Mouse (Mus musculus) olfactory bulb, adult 2 months (tissue): Measurements from ENCODE around the gene Ank3. TPM values are rescaled to one million over a fixed set of nuclear protein-coding genes. Genes with fewer than 3 reads are reported as not detected.

Experiments used
- H3K27ac ChIP-seq: fragments of 200-500 bp; 2 replicates; pipeline ENCODE4 v1.5.1; 2012; ENCODE audit warnings: low read depth, low read length; ENCODE audit not compliant: insufficient read depth
- H3K4me1 ChIP-seq: fragments of 200-500 bp; 2 replicates; pipeline ENCODE4 v1.6.1; 2012; ENCODE audit warnings: low read length; ENCODE audit not compliant: control insufficient read depth, insufficient read depth
- H3K4me3 ChIP-seq: fragments of 200-500 bp; 2 replicates; pipeline ENCODE4 v1.5.1; 2012; ENCODE audit warnings: mild to moderate bottlenecking, low read depth, low read length, moderate library complexity; ENCODE audit not compliant: insufficient read depth
- CTCF ChIP-seq: fragments of 200-500 bp; IDR thresholded peaks from 2 replicates; pipeline ENCODE4 v1.5.1; 2012; ENCODE audit warnings: low read depth, mild to moderate bottlenecking, low read length, moderate library complexity; ENCODE audit not compliant: insufficient read depth
- POLR2A ChIP-seq: fragments of 200-500 bp; IDR thresholded peaks from 2 replicates; pipeline ENCODE4 v1.6.1; 2012; ENCODE audit warnings: mild to moderate bottlenecking, low read depth, low read length, moderate library complexity; ENCODE audit not compliant: insufficient read depth
- WGBS: fragments of 180-500 bp; shearing (Covaris S2); methylation state at CpG from one replicate; pipeline ENCODE4 v1.1.7; 2018; 5-methylcytosine and 5-hydroxymethylcytosine counted together
- polyA plus RNA-seq: library from polyadenylated mRNA; stranded (reverse); fragments of >200 nt; gene quantifications from 2 replicates; pipeline ENCODE4 v1.2.4, GENCODE M21; 2012; ENCODE audit warnings: low replicate concordance; ENCODE audit not compliant: missing spikeins, insufficient read depth, insufficient read length

Gene Ank3
- polyA plus RNA-seq, 1 experiment: 212 TPM

DNA sequence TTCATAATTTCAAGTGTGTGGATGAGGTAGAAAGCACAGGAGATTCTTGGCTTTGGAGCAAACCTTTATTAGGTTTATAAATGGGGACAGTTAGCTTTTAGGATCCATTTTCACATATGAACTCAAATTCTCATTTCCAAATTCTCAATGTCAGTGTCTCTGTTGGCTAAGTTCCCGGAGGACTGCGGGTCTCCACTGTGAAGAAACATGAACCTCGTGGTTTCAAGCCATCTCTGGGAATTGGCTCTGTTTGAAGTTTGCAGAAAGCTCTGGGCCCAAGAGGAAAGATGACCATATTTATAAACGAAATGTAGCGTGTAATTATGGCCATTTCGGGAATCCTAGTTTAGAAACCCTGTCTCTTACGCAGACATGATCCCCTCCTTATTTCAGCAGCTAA, 32.5 kb downstream of the Ank3 start:
- no peak for TF ChIP-seq POLR2A
- 66% methylated on average over 7 of the region's 7 CpGs for WGBS
- H3K27ac ChIP-seq: no peak overlapping the region
- H3K4me1 ChIP-seq: no peaks in the 10 kb centered on the region
- H3K4me3 ChIP-seq: no peak overlapping the region

- WGBS: 88% methylated on average over 6 of the region's 6 CpGs
- no peak overlapping the region for H3K27ac ChIP-seq
Observed at GRCm38 (mm10) chr10:69435213-69435612, 36.6 kb downstream of the Ank3 start.

DNA sequence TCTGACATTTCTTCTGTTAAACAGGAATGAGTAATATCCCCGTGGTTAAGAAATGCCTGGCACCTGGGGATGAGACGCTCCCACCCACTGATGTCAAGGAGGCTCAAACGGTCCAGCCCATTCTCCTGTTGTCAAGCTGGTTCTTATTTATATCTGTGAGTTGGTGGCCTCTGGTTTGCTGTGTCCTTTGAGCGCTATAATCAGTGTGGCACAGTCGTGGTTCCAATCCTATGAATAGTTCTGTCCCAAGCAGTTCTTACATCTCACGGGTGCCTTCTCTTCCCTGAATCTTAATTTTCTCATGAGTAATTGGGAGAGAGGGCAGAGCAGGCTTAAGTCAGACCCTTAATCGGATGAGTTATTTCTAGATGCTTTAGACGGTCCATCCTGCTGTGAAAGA, 40.9 kb downstream of the Ank3 start:
- Histone ChIP-seq H3K4me3 (no peak overlapping the region), H3K4me1 (peaks cover 12% of the 10 kb centered on the region), H3K27ac (peak overlapping the region; percentile 88; the same call in 1 of the 2 replicates)
- WGBS: 32% methylated on average over 8 of the region's 8 CpGs
- TF ChIP-seq POLR2A (no peak), CTCF (no peak)

More at GRCm38 (mm10) chr10:69435213-69435612, 36.6 kb downstream of the Ank3 start:
- H3K4me1 ChIP-seq: peaks cover 9% of the 10 kb centered on the region
- H3K4me3 ChIP-seq: no peak overlapping the region
- TF ChIP-seq POLR2A (no peak), CTCF (no peak)

GRCm38 (mm10) chr10:69444546-69444945, 46.0 kb downstream of the Ank3 start:
- no peak overlapping the region for H3K4me3 ChIP-seq
- H3K4me1 ChIP-seq: peaks cover 9% of the 10 kb centered on the region
- H3K27ac ChIP-seq: no peak overlapping the region
- TF ChIP-seq POLR2A: no peak
- no peak for TF ChIP-seq CTCF
- 92% methylated on average over 5 of the region's 5 CpGs for WGBS

- no peak for TF ChIP-seq CTCF
- Histone ChIP-seq H3K27ac (no peak overlapping the region), H3K4me3 (no peak overlapping the region), H3K4me1 (peaks cover 5% of the 10 kb centered on the region)
- 78% methylated on average over 7 of the region's 7 CpGs for WGBS
Observed at GRCm38 (mm10) chr10:69445951-69446350, 47.4 kb downstream of the Ank3 start.

DNA sequence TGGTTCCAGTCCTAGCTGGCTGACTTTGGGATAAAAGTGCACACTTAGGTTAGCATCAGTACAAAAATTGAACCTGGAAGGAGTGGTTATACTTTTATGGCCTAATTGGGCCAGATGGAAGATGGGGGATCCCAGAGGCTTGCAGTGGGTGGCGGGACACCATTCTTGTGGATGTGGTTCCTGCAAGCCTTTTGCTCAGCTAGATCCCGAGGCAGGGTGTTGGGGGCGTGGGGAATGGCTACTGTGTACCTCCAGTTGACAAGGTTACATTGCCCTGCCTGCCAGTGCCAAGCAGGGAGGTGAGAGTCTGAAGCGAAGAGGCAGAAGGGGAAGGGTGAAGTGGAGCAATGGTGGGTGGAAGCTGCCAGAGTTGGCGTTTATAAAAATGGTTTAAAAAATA, 48.0 kb downstream of the Ank3 start:
- H3K27ac ChIP-seq: no peak overlapping the region
- TF ChIP-seq CTCF (no peak), POLR2A (no peak)
- H3K4me1 ChIP-seq: peaks cover 5% of the 10 kb centered on the region
- no peak overlapping the region for H3K4me3 ChIP-seq
- WGBS: 84% methylated on average over 5 of the region's 5 CpGs

DNA sequence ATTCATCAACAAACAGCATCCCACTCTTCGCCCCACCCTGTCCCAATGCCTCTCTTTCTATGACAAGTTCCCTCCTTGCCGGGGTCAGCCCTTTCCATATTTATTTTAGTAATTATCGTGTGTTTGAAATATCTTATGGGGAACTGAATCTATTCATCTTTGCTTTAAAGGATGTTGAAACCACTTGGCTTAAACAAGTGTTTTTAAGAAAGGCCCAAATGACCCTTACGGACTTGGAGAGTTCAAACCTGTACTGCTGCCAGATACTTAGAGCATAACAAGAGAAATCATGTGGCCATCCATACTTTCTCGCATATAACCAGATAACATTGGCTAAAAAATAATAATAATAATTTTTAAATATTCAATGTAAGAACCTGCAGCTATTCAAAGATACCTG, 48.7 kb downstream of the Ank3 start:
- Histone ChIP-seq H3K4me3 (no peak overlapping the region), H3K4me1 (peaks cover 4% of the 10 kb centered on the region), H3K27ac (no peak overlapping the region)
- WGBS: 93% methylated on average over 5 of the region's 5 CpGs
- no peak for TF ChIP-seq POLR2A
- no peak for TF ChIP-seq CTCF

- WGBS: 52% methylated on average over 3 of the region's 3 CpGs
- no peak overlapping the region for H3K27ac ChIP-seq
- H3K4me1 ChIP-seq: peaks cover 3% of the 10 kb centered on the region
- TF ChIP-seq CTCF (no peak), POLR2A (no peak)
- no peak overlapping the region for H3K4me3 ChIP-seq
Observed at GRCm38 (mm10) chr10:69448174-69448573, 49.6 kb downstream of the Ank3 start.

DNA sequence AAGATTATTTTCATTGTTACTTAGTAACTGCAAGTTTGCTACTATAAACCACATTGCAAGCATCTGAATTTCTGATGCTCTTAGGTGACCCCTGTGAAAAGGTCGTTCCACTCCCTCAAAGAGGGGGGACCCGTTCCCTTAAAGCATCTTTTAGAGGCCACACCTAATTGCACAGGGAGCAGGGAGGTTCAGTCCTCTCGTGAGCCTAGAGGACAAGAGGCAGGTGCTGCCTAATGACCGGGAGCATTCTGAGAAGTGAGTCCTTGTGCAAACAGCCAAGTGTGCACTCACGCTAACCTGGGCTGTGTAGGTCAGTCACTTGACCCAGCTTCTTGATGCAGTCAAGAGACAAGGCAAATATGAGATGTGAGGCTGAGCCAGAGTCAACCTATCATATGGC, 52.4 kb downstream of the Ank3 start:
- Histone ChIP-seq H3K27ac (no peak overlapping the region), H3K4me1 (peaks cover 6% of the 10 kb centered on the region), H3K4me3 (no peak overlapping the region)
- TF ChIP-seq POLR2A: no peak
- TF ChIP-seq CTCF: no peak
- WGBS: 78% methylated on average over 5 of the region's 5 CpGs
